Mouse (Mus musculus) brain, embryonic 14.5 days (tissue): ENCODE measurements around the gene Timm50.

Source experiments
- CTCF ChIP-seq: fragments of 200-500 bp; IDR thresholded peaks from 2 replicates; pipeline ENCODE4 v1.5.1; 2012; ENCODE audit warnings: inconsistent platforms, mild to moderate bottlenecking, moderate library complexity, borderline replicate concordance; ENCODE audit not compliant: insufficient read depth, insufficient read length; ENCODE audit errors: extremely low read depth
- POLR2A ChIP-seq: fragments of 200-500 bp; IDR thresholded peaks from 2 replicates; pipeline ENCODE4 v1.6.1; 2012; ENCODE audit warnings: mild to moderate bottlenecking, inconsistent platforms, borderline replicate concordance; ENCODE audit not compliant: poor library complexity, insufficient read depth, insufficient read length, severe bottlenecking; ENCODE audit errors: extremely low read depth

GRCm38 (mm10) chr7:28350155-28350883 is 38.4 kb upstream of the Timm50 start, which contains the start of gene Rps16:
- peak; percentile 62; the same call in 1 of the 2 replicates for TF ChIP-seq POLR2A
- TF ChIP-seq CTCF, result no peak
